ENCODE assay signal across 9 mouse cellular contexts in the genomic region with DNA sequence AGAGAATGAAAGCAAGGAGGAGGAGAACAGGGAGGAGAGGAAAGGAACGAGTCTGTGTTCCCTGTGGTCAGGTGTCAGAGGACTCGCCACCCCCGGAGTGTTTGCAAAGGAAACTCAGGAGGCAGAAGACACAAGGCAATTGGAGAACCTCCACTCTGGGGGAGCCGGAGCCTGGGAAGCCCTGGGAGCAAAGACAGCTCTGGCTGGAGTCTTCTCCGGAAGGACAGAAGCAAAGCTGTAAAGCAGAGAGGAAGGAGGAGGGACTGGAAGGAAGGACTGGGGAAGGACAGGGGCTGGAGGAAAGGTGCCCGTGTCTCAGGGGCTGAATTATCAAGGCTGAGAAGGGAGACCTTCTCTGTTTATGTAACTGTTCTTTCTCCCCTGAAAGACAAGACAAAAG.
A peak's percentile ranks its signal among the peaks of the same experiment; 100 is the strongest.
DNase-seq lines count a peak whose midpoint lies in the region; ATAC-seq and TF ChIP-seq lines count a peak whose summit lies in the region.
"Had no signal": no experiment of that assay in that cellular context is flagged by ENCODE, and none has a peak within 500 bp of the region (broad histone marks: within the 10 kb centered on the region; RNA-seq: fewer than 3 reads in every experiment).

No protein-coding gene starts in this region.

- no peak for TF ChIP-seq CTCF in lung, adult 2 months (IDR thresholded peaks at IDR 0.05; ENCODE audit: insufficient read depth, low read length)
- no peak for TF ChIP-seq CTCF in intestine, postnatal 0 days (IDR thresholded peaks at IDR 0.05; ENCODE audit: low read depth)
- TF ChIP-seq CTCF in small intestine, adult 2 months (IDR thresholded peaks at IDR 0.05; ENCODE audit: extremely low read depth, insufficient read length, insufficient replicate concordance, low read depth, low read length): no peak

- H3K4me3 ChIP-seq in lung, adult 2 months (replicated peaks; ENCODE audit: extremely low read depth, low read depth, low read length): peak overlapping the region; percentile 13
- peak overlapping the region; percentile 21; the same call in 1 of the 2 replicates for H3K4me3 ChIP-seq in intestine, postnatal 0 days (ENCODE audit: low read depth, low read length)
- H3K4me3 ChIP-seq in small intestine, adult 2 months (ENCODE audit: low read depth, low read length): peak overlapping the region; percentile 43
- H3K4me3 ChIP-seq in forebrain, embryonic 15.5 days: no peak overlapping the region

- peaks cover 4% of the 10 kb centered on the region for H3K4me1 ChIP-seq in lung, adult 2 months (ENCODE audit: control insufficient read depth, insufficient read depth, low read length)
- H3K4me1 ChIP-seq in intestine, postnatal 0 days (replicated peaks; ENCODE audit: control insufficient read depth, insufficient read depth, low read length): peaks cover 3% of the 10 kb centered on the region
- peaks cover 1% of the 10 kb centered on the region; the same call in 1 of the 2 replicates for H3K4me1 ChIP-seq in small intestine, adult 2 months (ENCODE audit: control insufficient read depth, insufficient read depth, insufficient read length, low read length)
- H3K4me1 ChIP-seq in forebrain, embryonic 15.5 days: no peaks in the 10 kb centered on the region

- TF ChIP-seq POLR2A in lung, adult 2 months (IDR thresholded peaks at IDR 0.05; ENCODE audit: borderline replicate concordance, extremely low read depth, low read depth, low read length): no peak
- TF ChIP-seq POLR2A in small intestine, adult 2 months (IDR thresholded peaks at IDR 0.05; ENCODE audit: low read depth, low read length): no peak

- peak overlapping the region; percentile 64 for H3K4me2 ChIP-seq in intestine, postnatal 0 days (replicated peaks; ENCODE audit: low read depth)
- H3K4me2 ChIP-seq in forebrain, embryonic 15.5 days (replicated peaks): no peak overlapping the region

- ATAC-seq in intestine, postnatal 0 days: no peak
- ATAC-seq in forebrain, embryonic 15.5 days (replicated peaks): no peak

- 10% methylated on average over 6 of the region's 6 CpGs for WGBS in lung, adult 2 months
- 10% methylated on average over 6 of the region's 6 CpGs for WGBS in intestine, postnatal 0 days
- WGBS in small intestine, adult 2 months: 2% methylated on average over 6 of the region's 6 CpGs
- WGBS in forebrain, embryonic 15.5 days: 40% methylated on average over 6 of the region's 6 CpGs

- peak overlapping the region; percentile 40; the same call in 1 of the 2 replicates for H3K9ac ChIP-seq in intestine, postnatal 0 days (ENCODE audit: low read depth, low read length)
- H3K9ac ChIP-seq in forebrain, embryonic 15.5 days (replicated peaks): no peak overlapping the region

- H3K27me3 ChIP-seq in intestine, postnatal 0 days (replicated peaks; ENCODE audit: control insufficient read depth, insufficient read depth, low read length): no peaks in the 10 kb centered on the region
- H3K27me3 ChIP-seq in small intestine, adult 2 months (ENCODE audit: control insufficient read depth, insufficient read depth, low read length): no peaks in the 10 kb centered on the region
- H3K27me3 ChIP-seq in forebrain, embryonic 15.5 days: no peaks in the 10 kb centered on the region

- no peaks in the 10 kb centered on the region for H3K9me3 ChIP-seq in intestine, postnatal 0 days (ENCODE audit: control insufficient read depth)
- H3K9me3 ChIP-seq in forebrain, embryonic 15.5 days: no peaks in the 10 kb centered on the region

- H3K36me3 ChIP-seq in intestine, postnatal 0 days (ENCODE audit: control insufficient read depth, insufficient read depth): no peaks in the 10 kb centered on the region
- H3K36me3 ChIP-seq in small intestine, adult 2 months (ENCODE audit: control insufficient read depth, insufficient read depth, low read length): no peaks in the 10 kb centered on the region
- H3K36me3 ChIP-seq in forebrain, embryonic 15.5 days: no peaks in the 10 kb centered on the region

- DNase-seq in adrenal gland, adult 2 months: peak; percentile 10
- no peak for DNase-seq in adrenal gland, postnatal 4 days (ENCODE audit: low spot score in 2 of 2)
- no peak for DNase-seq in lung, adult 2 months
- DNase-seq in lung, postnatal 4 days: no peak
- no peak for DNase-seq in retina, embryonic 14.5 days (ENCODE audit: low spot score)
- DNase-seq: right cerebral cortex, postnatal 14 days had no signal

- no peak overlapping the region for H3K27ac ChIP-seq in intestine, postnatal 0 days (ENCODE audit: low read depth, low read length)
- no peak overlapping the region for H3K27ac ChIP-seq in small intestine, adult 2 months (ENCODE audit: insufficient read depth, low read depth, low read length)
- H3K27ac ChIP-seq in forebrain, embryonic 15.5 days (replicated peaks): no peak overlapping the region
